Mouse (Mus musculus): ENCODE results near the gene Rtn4r. TPM values are rescaled to one million over a fixed set of nuclear protein-coding genes. Genes with fewer than 3 reads are reported as not detected.

The Rtn4r gene
- total and polyA plus RNA-seq, 2 experiments from 2014 or later, result 28.0 to 33.5 TPM

DNA sequence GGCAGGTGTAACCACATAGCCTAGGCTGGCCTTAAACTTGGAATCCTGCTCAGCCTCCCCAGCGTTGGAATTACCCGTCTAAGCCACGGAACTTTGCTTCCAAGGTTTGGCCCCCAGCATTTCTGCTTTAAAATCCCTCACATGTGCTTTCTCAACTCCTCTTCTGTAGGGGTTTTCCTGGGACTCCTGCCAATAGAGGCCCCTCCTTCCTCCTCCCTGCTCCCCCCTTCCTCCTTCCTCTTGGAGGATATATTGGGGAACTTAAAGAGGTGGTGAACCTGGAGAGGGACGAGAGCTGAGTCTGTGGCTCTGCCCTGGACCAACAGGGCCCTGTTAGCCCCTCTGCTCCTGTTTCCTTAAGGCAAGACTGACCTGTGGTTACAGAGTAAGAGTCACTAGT is 2.8 kb downstream of the Rtn4r start:
- Histone ChIP-seq H3K36me3 (ENCODE audit: insufficient read depth) (0 out of 2 replicates have a peak, but pooled peaks cover 3% of the 10 kb centered on the region), H3K27me3 (ENCODE audit: insufficient read depth, low read length) (no peaks in the 10 kb centered on the region), H3K9ac (0 out of 2 replicates have a peak overlapping the region, but pooled peaks have one; percentile 18), H3K9me3 (ENCODE audit: low read length) (no peaks in the 10 kb centered on the region), H3K4me2 (ENCODE audit: low read depth) (peak overlapping the region; percentile 76), H3K4me3 (ENCODE audit: low read depth, low read length) (peak overlapping the region; percentile 20), H3K27ac (ENCODE audit: low read depth, low read length) (peak overlapping the region; percentile 69; the same call in 1 of the 2 replicates), H3K4me1 (ENCODE audit: insufficient read depth) (peaks cover 25% of the 10 kb centered on the region; the same call in 1 of the 2 replicates)
- no peak for TF ChIP-seq CTCF (IDR thresholded peaks at IDR 0.05; ENCODE audit: low read depth)
- WGBS, result 29% methylated on average over 4 of the region's 4 CpGs
- ATAC-seq (no peak), DNase-seq (peak; percentile 61)

DNA sequence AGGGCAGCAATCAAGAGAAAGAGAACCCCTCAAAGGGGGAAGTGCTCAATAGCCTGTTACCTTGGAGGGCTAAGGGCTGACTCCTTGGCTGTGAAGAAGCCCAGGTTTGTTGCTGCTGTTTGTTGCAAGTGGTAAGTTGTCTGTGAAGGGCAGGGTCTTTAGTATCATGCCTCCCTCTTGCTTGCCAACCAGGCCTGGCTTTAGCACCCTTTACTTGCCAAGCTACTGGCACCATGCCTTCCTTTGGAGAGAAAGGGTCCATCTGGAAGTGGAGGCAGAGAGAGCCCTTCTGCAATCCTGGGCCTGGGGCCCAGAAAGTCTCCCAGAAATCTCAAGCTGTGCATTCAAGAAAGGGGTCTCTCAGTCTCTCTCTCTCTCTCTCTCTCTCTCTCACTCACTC is 3.3 kb downstream of the Rtn4r start:
- DNase-seq, result peak; percentile 88
- peak overlapping the region; percentile 69; the same call in 1 of the 2 replicates for H3K27ac ChIP-seq (ENCODE audit: low read depth, low read length)
- TF ChIP-seq CTCF (IDR thresholded peaks at IDR 0.05; ENCODE audit: low read depth), result no peak
- peak; percentile 35 for ATAC-seq
- H3K9me3 ChIP-seq (ENCODE audit: low read length), result no peaks in the 10 kb centered on the region
- 0 out of 2 replicates have a peak overlapping the region, but pooled peaks have one; percentile 18 for H3K9ac ChIP-seq
- peak overlapping the region; percentile 20; the same call in 1 of the 2 replicates for H3K4me3 ChIP-seq (ENCODE audit: low read depth, low read length)
- 0 out of 2 replicates have a peak, but pooled peaks cover 3% of the 10 kb centered on the region for H3K36me3 ChIP-seq (ENCODE audit: insufficient read depth)
- H3K27me3 ChIP-seq (ENCODE audit: insufficient read depth, low read length), result no peaks in the 10 kb centered on the region
- peak overlapping the region; percentile 76 for H3K4me2 ChIP-seq (ENCODE audit: low read depth)
- peaks cover 25% of the 10 kb centered on the region; the same call in 1 of the 2 replicates for H3K4me1 ChIP-seq (ENCODE audit: insufficient read depth)

DNA sequence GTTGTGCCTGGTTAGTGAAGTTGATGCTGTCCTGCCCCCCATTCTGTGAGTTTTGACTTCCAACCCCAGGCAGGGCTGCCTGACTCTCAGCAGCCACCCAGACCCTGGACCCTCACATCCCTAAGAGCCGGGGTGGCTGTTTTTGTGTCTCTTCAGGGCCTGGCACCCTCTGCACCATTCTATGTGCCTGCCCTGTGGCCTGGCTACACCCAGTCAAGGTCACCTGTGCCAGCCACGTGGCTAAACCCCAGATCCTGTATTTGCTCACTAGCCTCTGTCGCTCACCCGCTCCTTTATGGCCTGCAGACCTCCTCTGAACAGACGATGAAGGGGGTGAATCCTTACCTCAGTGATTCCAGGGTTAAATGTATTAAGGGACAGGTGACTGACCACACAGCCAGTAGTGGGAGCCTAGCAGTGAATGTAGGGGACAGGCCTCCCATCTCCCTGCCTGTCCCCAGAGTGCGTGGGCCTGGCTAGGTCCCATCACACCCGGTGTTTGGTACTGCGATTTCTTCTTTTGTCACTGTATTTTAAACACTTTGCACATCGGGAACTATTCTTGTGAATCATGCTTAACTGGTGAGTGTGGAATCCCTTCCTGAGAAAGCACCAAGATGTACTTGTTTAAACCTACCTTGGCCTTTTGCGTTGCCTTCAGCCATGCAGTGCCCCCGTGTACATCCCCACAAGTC is 4.0 kb downstream of the Rtn4r start:
- peak overlapping the region; percentile 64; the same call in 1 of the 2 replicates for H3K27ac ChIP-seq (ENCODE audit: low read depth, low read length)
- H3K27me3 ChIP-seq (ENCODE audit: insufficient read depth, low read length), result no peaks in the 10 kb centered on the region
- H3K9me3 ChIP-seq (ENCODE audit: low read length), result no peaks in the 10 kb centered on the region
- H3K4me1 ChIP-seq (ENCODE audit: insufficient read depth), result peaks cover 25% of the 10 kb centered on the region; the same call in 1 of the 2 replicates
- H3K4me3 ChIP-seq (ENCODE audit: low read depth, low read length), result no peak overlapping the region
- DNase-seq (no peak), ATAC-seq (no peak)
- 74% methylated on average over 11 of the region's 11 CpGs for WGBS
- no peak overlapping the region for H3K9ac ChIP-seq
- H3K4me2 ChIP-seq (ENCODE audit: low read depth), result peak overlapping the region; percentile 76
- 0 out of 2 replicates have a peak, but pooled peaks cover 3% of the 10 kb centered on the region for H3K36me3 ChIP-seq (ENCODE audit: insufficient read depth)
- TF ChIP-seq CTCF (IDR thresholded peaks at IDR 0.05; ENCODE audit: low read depth), result no peak

DNA sequence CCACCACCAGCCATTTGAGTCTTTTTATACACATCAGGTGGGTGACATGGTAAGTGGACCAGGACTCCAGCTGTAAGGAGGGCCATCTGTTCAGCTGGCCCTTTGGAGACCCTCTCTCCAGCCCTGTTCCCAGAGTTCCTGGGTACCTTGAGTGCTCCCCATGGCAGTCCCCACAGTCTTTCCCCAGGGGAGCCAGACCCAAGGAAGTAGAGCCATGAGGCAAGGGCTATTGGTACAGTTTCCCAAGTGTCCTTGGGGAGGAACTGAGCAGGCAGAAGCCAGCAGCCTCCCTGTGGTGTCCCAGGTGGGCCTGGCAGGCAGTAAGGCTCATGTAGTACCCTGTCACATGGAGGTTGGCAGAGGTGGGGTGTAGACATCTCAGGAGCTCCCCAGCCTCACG is 4.6 kb downstream of the Rtn4r start:
- TF ChIP-seq CTCF (IDR thresholded peaks at IDR 0.05; ENCODE audit: low read depth), result no peak
- H3K4me3 ChIP-seq (ENCODE audit: low read depth, low read length), result no peak overlapping the region
- H3K4me2 ChIP-seq (ENCODE audit: low read depth), result no peak overlapping the region
- no peak overlapping the region for H3K27ac ChIP-seq (ENCODE audit: low read depth, low read length)
- peaks cover 20% of the 10 kb centered on the region; the same call in 1 of the 2 replicates for H3K4me1 ChIP-seq (ENCODE audit: insufficient read depth)
- no peak for ATAC-seq
- H3K9me3 ChIP-seq (ENCODE audit: low read length), result no peaks in the 10 kb centered on the region
- 94% methylated on average over 1 of the region's 1 CpGs for WGBS
- no peak for DNase-seq
- H3K9ac ChIP-seq, result no peak overlapping the region
- 0 out of 2 replicates have a peak, but pooled peaks cover 9% of the 10 kb centered on the region for H3K36me3 ChIP-seq (ENCODE audit: insufficient read depth)
- H3K27me3 ChIP-seq (ENCODE audit: insufficient read depth, low read length), result no peaks in the 10 kb centered on the region

DNA sequence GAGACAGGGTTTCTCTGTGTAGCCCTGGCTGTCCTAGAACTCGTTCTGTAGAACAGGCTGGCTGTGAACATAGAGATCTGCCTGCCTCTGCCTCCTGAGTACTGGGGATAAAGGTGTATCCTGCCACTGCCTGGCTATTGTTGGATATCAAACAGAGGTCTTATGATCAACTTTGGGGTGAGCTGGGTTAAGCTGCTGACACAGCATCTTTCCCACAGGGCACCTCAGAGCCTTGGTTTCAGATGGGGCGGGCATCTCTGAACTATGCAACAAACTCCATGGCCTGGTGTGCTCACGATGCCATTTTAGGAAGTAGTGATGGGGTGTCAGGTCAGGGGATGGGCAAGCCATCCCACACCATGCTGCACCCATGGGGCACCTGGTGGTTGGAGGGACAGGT is 5.1 kb downstream of the Rtn4r start:
- no peaks in the 10 kb centered on the region for H3K27me3 ChIP-seq (ENCODE audit: insufficient read depth, low read length)
- H3K4me3 ChIP-seq (ENCODE audit: low read depth, low read length), result no peak overlapping the region
- H3K9ac ChIP-seq, result no peak overlapping the region
- H3K4me1 ChIP-seq (ENCODE audit: insufficient read depth), result peaks cover 20% of the 10 kb centered on the region; the same call in 1 of the 2 replicates
- ATAC-seq, result no peak
- H3K4me2 ChIP-seq (ENCODE audit: low read depth), result no peak overlapping the region
- no peaks in the 10 kb centered on the region for H3K9me3 ChIP-seq (ENCODE audit: low read length)
- 0 out of 2 replicates have a peak, but pooled peaks cover 9% of the 10 kb centered on the region for H3K36me3 ChIP-seq (ENCODE audit: insufficient read depth)
- no peak overlapping the region for H3K27ac ChIP-seq (ENCODE audit: low read depth, low read length)
- no peak for DNase-seq
- TF ChIP-seq CTCF (IDR thresholded peaks at IDR 0.05; ENCODE audit: low read depth), result no peak
- WGBS, result 90% methylated on average over 3 of the region's 3 CpGs

DNA sequence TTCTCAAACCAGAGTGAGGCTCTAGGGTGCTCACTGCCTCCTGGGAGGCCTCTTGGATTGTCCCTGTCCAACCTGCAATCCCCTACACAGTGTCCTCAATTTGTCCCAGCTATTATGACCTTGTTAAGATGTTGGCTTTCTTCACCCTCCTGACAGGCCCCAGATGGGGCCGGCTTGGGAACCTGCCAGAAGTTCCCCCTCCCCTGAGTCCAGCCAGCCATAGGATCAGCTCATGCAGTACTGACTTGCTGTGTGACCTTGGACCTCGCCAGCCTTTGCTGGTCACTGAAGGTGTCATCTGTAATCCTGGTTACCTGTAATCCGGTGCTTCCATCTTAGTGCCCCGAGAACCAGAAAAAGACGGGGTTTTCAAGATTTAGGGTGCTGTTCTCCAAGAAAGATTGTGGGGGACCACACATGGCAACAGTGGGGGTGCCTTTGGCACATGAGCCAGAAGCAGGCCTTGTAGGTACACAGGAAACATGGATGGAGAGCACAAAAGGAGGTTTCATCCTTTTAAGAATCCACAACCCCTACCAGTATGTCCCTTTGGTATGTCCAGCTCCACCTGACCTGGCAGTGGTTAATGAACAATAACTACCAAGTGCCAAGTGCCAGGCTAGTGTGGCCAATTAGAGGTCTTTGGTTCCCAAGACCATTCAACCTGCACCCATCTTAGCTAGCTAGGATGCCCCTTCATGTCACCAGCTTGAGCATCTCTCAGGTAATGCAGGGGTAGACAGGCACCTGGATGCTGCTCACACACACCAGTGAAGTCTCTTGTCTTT is 5.9 kb downstream of the Rtn4r start:
- WGBS, result 85% methylated on average over 5 of the region's 5 CpGs
- ATAC-seq (no peak), DNase-seq (no peak)
- TF ChIP-seq CTCF (IDR thresholded peaks at IDR 0.05; ENCODE audit: low read depth), result no peak
- Histone ChIP-seq H3K4me2 (ENCODE audit: low read depth) (no peak overlapping the region), H3K4me3 (ENCODE audit: low read depth, low read length) (no peak overlapping the region), H3K27ac (ENCODE audit: low read depth, low read length) (no peak overlapping the region), H3K9ac (no peak overlapping the region), H3K9me3 (ENCODE audit: low read length) (no peaks in the 10 kb centered on the region), H3K27me3 (ENCODE audit: insufficient read depth, low read length) (no peaks in the 10 kb centered on the region), H3K36me3 (ENCODE audit: insufficient read depth) (0 out of 2 replicates have a peak, but pooled peaks cover 9% of the 10 kb centered on the region), H3K4me1 (ENCODE audit: insufficient read depth) (peaks cover 20% of the 10 kb centered on the region; the same call in 1 of the 2 replicates)
